Mouse (Mus musculus): ENCODE measurements around the gene Synpo2l. TPM values are rescaled to one million over a fixed set of nuclear protein-coding genes. Genes with fewer than 3 reads are reported as not detected.
A peak's percentile ranks its signal among the peaks of the same experiment; 100 is the strongest.

Gene Synpo2l
- polyA plus RNA-seq, 1 experiment: 0.27 TPM

- DNase-seq (ENCODE audit: low read depth): peak; percentile 99
- TF ChIP-seq CTCF (IDR thresholded peaks at IDR 0.05; ENCODE audit: borderline replicate concordance, extremely low read depth, insufficient read depth, insufficient read length) (no peak), POLR2A (IDR thresholded peaks at IDR 0.05; ENCODE audit: borderline replicate concordance, extremely low read depth, insufficient read depth, insufficient read length, poor library complexity, severe bottlenecking) (peak; percentile 23; the same call in 1 of the 2 replicates)
Observed at GRCm38 (mm10) chr14:20674064-20674833, 6.1 kb upstream of the Synpo2l start, which contains the start of gene Sec24c. TSS of gene Sec24c (plus strand) at chr14:20674308.

- TF ChIP-seq CTCF (IDR thresholded peaks at IDR 0.05; ENCODE audit: borderline replicate concordance, extremely low read depth, insufficient read depth, insufficient read length) (no peak), POLR2A (IDR thresholded peaks at IDR 0.05; ENCODE audit: borderline replicate concordance, extremely low read depth, insufficient read depth, insufficient read length, poor library complexity, severe bottlenecking) (no peak)
- no peak for DNase-seq (ENCODE audit: low read depth)
Observed at GRCm38 (mm10) chr14:20673735-20674063, 5.5 kb upstream of the Synpo2l start.

- TF ChIP-seq CTCF (IDR thresholded peaks at IDR 0.05; ENCODE audit: borderline replicate concordance, extremely low read depth, insufficient read depth, insufficient read length) (peak; percentile 32; the same call in 1 of the 2 replicates), POLR2A (IDR thresholded peaks at IDR 0.05; ENCODE audit: borderline replicate concordance, extremely low read depth, insufficient read depth, insufficient read length, poor library complexity, severe bottlenecking) (no peak)
- peak; percentile 32 for DNase-seq (ENCODE audit: low read depth)
Observed at GRCm38 (mm10) chr14:20672990-20673389, 4.8 kb upstream of the Synpo2l start.

- DNase-seq (ENCODE audit: low read depth): no peak
- TF ChIP-seq CTCF (IDR thresholded peaks at IDR 0.05; ENCODE audit: borderline replicate concordance, extremely low read depth, insufficient read depth, insufficient read length): no peak
- no peak for TF ChIP-seq POLR2A (IDR thresholded peaks at IDR 0.05; ENCODE audit: borderline replicate concordance, extremely low read depth, insufficient read depth, insufficient read length, poor library complexity, severe bottlenecking)
Observed at GRCm38 (mm10) chr14:20667469-20667868, 685 bp downstream of the Synpo2l start.

GRCm38 (mm10) chr14:20664436-20664835 lies 3.7 kb downstream of the Synpo2l start:
- peak; percentile 45 for DNase-seq (ENCODE audit: low read depth)
- no peak for TF ChIP-seq CTCF (IDR thresholded peaks at IDR 0.05; ENCODE audit: borderline replicate concordance, extremely low read depth, insufficient read depth, insufficient read length)
- TF ChIP-seq POLR2A (IDR thresholded peaks at IDR 0.05; ENCODE audit: borderline replicate concordance, extremely low read depth, insufficient read depth, insufficient read length, poor library complexity, severe bottlenecking): no peak

GRCm38 (mm10) chr14:20663601-20664000 lies 4.6 kb downstream of the Synpo2l start:
- no peak for DNase-seq (ENCODE audit: low read depth)
- TF ChIP-seq CTCF (IDR thresholded peaks at IDR 0.05; ENCODE audit: borderline replicate concordance, extremely low read depth, insufficient read depth, insufficient read length) (no peak), POLR2A (IDR thresholded peaks at IDR 0.05; ENCODE audit: borderline replicate concordance, extremely low read depth, insufficient read depth, insufficient read length, poor library complexity, severe bottlenecking) (no peak)

GRCm38 (mm10) chr14:20662740-20663139 lies 5.4 kb downstream of the Synpo2l start:
- TF ChIP-seq CTCF (IDR thresholded peaks at IDR 0.05; ENCODE audit: borderline replicate concordance, extremely low read depth, insufficient read depth, insufficient read length): no peak
- TF ChIP-seq POLR2A (IDR thresholded peaks at IDR 0.05; ENCODE audit: borderline replicate concordance, extremely low read depth, insufficient read depth, insufficient read length, poor library complexity, severe bottlenecking): no peak
- DNase-seq (ENCODE audit: low read depth): no peak

GRCm38 (mm10) chr14:20661661-20662331 lies 6.4 kb downstream of the Synpo2l start:
- TF ChIP-seq POLR2A (IDR thresholded peaks at IDR 0.05; ENCODE audit: borderline replicate concordance, extremely low read depth, insufficient read depth, insufficient read length, poor library complexity, severe bottlenecking) (no peak), CTCF (IDR thresholded peaks at IDR 0.05; ENCODE audit: borderline replicate concordance, extremely low read depth, insufficient read depth, insufficient read length) (no peak)
- peak; percentile 47 for DNase-seq (ENCODE audit: low read depth)

GRCm38 (mm10) chr14:20660827-20661660 lies 7.1 kb downstream of the Synpo2l start:
- peak; percentile 98 for DNase-seq (ENCODE audit: low read depth)
- peak; percentile 93 for TF ChIP-seq CTCF (IDR thresholded peaks at IDR 0.05; ENCODE audit: borderline replicate concordance, extremely low read depth, insufficient read depth, insufficient read length)
- TF ChIP-seq POLR2A (IDR thresholded peaks at IDR 0.05; ENCODE audit: borderline replicate concordance, extremely low read depth, insufficient read depth, insufficient read length, poor library complexity, severe bottlenecking): no peak

GRCm38 (mm10) chr14:20659687-20660086 lies 8.5 kb downstream of the Synpo2l start:
- TF ChIP-seq POLR2A (IDR thresholded peaks at IDR 0.05; ENCODE audit: borderline replicate concordance, extremely low read depth, insufficient read depth, insufficient read length, poor library complexity, severe bottlenecking) (no peak), CTCF (IDR thresholded peaks at IDR 0.05; ENCODE audit: borderline replicate concordance, extremely low read depth, insufficient read depth, insufficient read length) (no peak)
- DNase-seq (ENCODE audit: low read depth): no peak

- DNase-seq (ENCODE audit: low read depth): no peak
- TF ChIP-seq POLR2A (IDR thresholded peaks at IDR 0.05; ENCODE audit: borderline replicate concordance, extremely low read depth, insufficient read depth, insufficient read length, poor library complexity, severe bottlenecking) (no peak), CTCF (IDR thresholded peaks at IDR 0.05; ENCODE audit: borderline replicate concordance, extremely low read depth, insufficient read depth, insufficient read length) (no peak)
Observed at GRCm38 (mm10) chr14:20658902-20659301, 9.3 kb downstream of the Synpo2l start.

Data from brain, embryonic 14.5 days (tissue).